Mouse (Mus musculus) thymus, postnatal 14 days (tissue): ENCODE measurements at regions not wholly inside any gene's neighbourhood (a gene's known extent, or its start where the extent isn't known, plus 50 kb on each side); places are given as distances from the start of the nearest gene placed in this dataset.
A peak's percentile ranks its signal among the peaks of the same experiment; 100 is the strongest.

ENCODE experiments used
- DNase-seq: peaks from one replicate; pipeline ENCODE4 v3.0.0; 2021

- no peak for DNase-seq
Measured at GRCm38 (mm10) chr14:106190721-106191120, 84.7 kb downstream of the Trim52 start.

DNA sequence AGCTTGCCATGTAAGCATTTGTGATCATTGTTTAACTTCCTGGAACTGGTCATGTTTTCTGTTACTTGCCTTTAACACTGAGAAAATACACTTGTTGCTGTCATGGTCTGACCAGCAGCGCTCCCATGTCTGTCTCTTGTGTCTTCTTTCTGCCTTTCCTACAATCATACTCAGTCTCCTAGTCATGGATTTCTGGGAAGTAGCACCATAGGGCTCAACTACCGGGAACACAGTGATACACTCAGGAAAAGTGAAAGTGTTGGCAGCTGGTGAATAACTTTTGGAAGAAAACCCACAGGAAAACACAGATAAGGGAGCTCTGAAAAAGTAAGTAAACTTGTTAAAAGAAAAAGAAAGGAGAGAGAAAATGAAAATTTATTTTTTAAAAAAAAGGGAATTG, 87.6 kb downstream of the Trim52 start:
- DNase-seq: no peak

DNA sequence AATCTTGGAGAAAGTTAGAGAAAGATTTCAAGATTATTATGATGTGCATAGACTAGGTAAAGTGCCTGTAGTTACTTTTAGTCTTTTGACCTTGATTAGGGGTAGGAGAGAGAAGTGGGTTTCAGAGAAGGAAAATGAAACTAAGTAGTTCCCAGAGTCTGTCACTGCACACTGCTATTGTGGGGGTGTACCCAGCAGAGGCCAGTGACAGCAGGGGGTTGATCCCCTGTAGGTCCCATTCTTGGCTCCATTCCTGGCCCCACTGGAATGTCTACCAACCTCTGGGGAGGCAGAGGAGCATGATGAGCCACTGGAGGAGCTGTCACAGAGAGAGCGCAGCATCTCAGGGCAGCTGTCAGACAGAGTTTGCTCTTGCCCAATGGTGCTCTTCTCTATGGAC, 88.1 kb downstream of the Trim52 start:
- DNase-seq: no peak

GRCm38 (mm10) chr14:106197826-106198225, 91.8 kb downstream of the Trim52 start:
- DNase-seq: no peak

DNA sequence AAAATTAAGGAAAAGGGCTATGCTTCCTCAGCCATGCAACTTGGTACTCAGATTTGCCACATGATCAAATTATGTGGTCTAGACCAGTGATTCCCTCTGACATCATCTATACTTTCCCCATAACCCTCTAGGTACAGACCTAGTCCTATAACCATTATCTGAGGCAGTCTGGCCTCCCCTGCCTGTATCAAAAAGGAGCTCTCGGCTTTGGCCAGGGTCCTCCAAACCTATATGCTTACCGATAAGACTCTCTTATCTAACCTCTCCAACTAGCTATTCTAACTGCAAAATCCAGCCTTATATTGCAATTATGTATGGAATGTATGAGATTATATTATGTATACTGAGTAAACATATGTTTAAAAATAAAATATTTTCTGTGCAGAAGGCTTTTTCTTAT, 93.1 kb downstream of the Trim52 start:
- DNase-seq: no peak

GRCm38 (mm10) chr14:106199536-106200319, 93.7 kb downstream of the Trim52 start:
- DNase-seq: no peak

GRCm38 (mm10) chr14:106211062-106211461, 105.1 kb downstream of the Trim52 start:
- no peak for DNase-seq

DNA sequence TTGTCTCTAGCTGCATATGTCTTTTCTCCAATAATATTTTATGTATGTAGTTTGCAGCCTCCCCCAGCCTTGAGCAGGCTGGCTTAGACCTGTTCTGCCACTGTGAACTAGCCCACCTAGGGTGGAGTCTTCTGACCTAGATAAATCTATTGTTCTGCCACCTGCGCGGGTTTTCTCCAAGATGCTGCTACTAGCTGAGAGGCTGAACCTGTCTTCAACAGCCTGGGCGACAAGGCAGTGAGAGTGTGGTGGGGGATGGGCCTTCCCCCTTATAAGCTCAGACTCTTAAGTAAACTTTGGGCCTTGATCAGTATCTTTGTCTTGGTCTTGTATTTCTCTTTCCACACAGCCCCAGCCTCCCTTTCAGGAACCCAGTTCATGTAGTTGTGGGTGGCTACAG, 111.7 kb downstream of the Trim52 start:
- DNase-seq: peak; percentile 59

DNA sequence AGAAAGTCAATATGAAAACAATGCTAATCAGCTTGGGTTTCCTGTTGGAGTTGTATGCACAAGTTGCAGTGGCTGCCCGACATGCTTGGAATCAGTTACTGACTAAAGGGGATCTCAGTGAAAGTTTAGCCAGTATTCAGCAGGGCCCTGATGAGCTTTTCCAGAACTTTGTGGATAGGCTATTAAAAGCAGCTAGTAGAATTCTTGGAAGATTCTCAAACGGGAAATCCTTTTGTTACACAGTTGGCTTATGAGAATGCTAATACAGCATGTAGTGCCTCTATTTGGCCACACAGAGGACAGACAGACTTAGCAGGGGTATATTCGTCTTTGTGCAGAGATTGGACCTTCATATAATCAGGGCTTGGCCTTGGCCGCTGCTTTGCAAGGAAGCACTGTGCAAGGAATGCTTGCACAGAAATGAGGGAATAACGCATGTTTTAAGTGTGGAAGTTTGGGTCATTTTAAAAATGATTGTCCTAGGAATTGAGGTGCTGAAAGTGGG, 113.3 kb downstream of the Trim52 start:
- no peak for DNase-seq

GRCm38 (mm10) chr14:106225401-106225800, 119.4 kb downstream of the Trim52 start:
- no peak for DNase-seq

- DNase-seq: no peak
Measured at GRCm38 (mm10) chr14:106241721-106242405, 135.9 kb downstream of the Trim52 start.

DNA sequence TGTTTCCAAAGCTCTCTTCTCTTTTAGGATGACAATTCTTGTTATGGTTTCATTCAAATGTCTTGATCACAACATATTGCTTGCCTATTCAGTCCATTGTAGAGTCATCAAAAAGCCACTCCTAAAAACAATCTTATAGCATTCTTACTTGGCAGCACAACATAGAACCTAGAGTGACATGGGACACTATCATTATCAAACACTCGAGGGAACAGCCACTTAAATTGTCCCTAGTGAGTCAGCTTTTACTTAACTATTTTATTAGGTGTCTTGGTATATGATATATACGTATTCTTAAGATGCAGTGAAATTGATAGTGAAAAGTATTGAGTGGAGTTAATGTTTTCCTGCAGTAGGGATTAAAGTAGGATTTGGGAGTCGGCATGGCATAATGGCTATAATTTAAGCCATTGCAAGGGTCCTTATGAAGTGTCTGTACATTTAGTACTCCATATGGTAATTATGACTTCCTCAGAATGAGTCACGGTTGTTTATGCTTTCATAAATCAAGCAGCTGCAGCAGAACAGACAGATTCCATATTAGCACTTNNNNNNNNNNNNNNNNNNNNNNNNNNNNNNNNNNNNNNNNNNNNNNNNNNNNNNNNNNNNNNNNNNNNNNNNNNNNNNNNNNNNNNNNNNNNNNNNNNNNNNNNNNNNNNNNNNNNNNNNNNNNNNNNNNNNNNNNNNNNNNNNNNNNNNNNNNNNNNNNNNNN, 153.6 kb downstream of the Trim52 start:
- DNase-seq: no peak

DNA sequence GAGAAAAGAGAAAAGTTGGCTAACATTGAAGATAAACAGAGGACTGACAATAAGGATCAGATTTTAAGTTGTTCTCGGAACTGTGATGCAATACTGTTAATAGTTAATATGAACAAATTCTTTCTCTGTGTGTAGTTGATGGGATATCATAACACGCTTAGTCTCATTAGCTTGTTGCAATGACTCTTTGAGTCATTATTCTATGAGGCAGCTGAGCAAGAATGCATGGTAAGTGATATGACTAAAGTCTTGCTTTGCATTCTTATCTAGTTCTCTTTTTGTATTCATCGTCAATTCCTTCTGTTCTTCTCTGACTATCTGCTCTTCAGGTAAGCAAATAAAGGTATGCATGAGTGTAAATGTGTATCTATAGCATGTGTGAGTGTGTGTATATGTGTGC, 159.3 kb downstream of the Trim52 start:
- DNase-seq: no peak

- no peak for DNase-seq
Measured at GRCm38 (mm10) chr14:106267679-106268561, 161.9 kb downstream of the Trim52 start.

GRCm38 (mm10) chr14:106269680-106270079, 163.7 kb downstream of the Trim52 start:
- no peak for DNase-seq

GRCm38 (mm10) chr14:106313558-106313957, 207.6 kb downstream of the Trim52 start:
- DNase-seq: no peak

- no peak for DNase-seq
Measured at GRCm38 (mm10) chr14:106314079-106314551, 208.1 kb downstream of the Trim52 start.

DNA sequence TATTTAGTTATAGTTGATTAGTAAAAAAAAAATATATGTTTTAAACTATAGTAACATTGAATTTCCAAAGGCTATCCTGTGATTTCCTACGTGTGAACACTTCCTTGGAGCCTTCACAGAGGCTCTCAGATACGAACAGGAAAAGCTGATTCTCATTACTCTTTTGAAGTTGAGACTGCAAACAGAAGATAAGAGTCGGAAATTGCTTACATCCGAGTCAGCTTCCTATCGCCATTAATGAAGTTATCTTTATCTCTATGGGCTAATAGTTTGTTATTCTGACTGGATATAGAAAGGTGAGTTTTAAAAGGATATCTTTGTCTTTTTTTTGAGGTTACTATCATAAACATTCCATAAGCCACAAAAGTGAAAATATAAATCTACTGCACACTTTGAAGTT, 212.8 kb downstream of the Trim52 start:
- no peak for DNase-seq

DNA sequence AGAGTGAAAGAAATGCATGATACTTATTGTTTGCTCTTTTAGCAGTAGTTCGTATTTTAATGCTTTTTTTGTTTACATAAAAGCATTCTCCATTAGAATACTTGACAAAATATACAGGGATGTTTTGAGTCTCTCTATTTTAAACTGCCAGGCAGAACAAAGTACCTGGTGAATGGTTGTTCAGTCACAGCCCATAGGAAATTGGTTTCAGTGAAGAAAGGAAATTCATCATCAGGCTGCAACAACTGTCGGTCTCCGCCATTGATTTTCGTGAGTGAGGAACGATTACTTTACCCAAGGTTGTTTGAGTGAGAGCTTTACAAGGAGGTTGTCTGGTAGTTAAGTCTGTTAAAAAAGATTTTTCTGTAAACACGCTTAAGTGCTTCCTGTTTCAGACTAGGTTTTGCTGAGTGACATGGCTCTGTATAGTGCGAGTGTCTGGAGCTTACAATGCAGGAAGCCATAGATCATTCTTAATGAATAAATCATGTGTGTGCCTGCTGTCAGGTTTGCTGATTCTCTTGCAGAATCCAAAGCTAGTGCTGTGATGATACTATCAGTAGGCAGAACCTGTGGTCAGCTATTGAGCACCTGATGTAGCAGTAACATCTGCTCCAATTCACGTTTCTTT, 221.8 kb downstream of the Trim52 start:
- no peak for DNase-seq

- DNase-seq: no peak
Measured at GRCm38 (mm10) chr14:106364767-106365623, 259.0 kb downstream of the Trim52 start.

GRCm38 (mm10) chr14:106365624-106366118, 259.7 kb downstream of the Trim52 start:
- no peak for DNase-seq
